Mouse (Mus musculus) midbrain, embryonic 14.5 days (tissue): ENCODE measurements at regions not wholly inside any gene's neighbourhood (a gene's known extent, or its start where the extent isn't known, plus 50 kb on each side); places are given as distances from the start of the nearest gene placed in this dataset.
A peak's percentile ranks its signal among the peaks of the same experiment; 100 is the strongest.
"Not testable (repeated sequence)": the region's sequence is repeated elsewhere in the genome, so short reads cannot be mapped to it uniquely, and the experiment has no call there.

Source experiments
- ATAC-seq: fragments of 200-750 bp; cut with Nextera tagmentation; 2 replicates; pipeline ENCODE4 v1.8.0; 2017; ENCODE audit warnings: moderate number of reproducible peaks, moderate library complexity; ENCODE audit not compliant: low FRiP score, low TSS enrichment
- DNase-seq: peaks from one replicate; pipeline ENCODE4 v3.0.0-alpha.2; 2015
- H3K27ac ChIP-seq: fragments of 300-500 bp; sonication (generic); replicated peaks from 2 replicates; pipeline ENCODE4 v1.5.1; 2014; ENCODE audit warnings: mild to moderate bottlenecking, low read depth, low read length, moderate library complexity
- H3K27me3 ChIP-seq: fragments of 300-500 bp; sonication (generic); 2 replicates; pipeline ENCODE4 v1.6.1; 2014; ENCODE audit warnings: low read length, control low read depth, mixed read lengths; ENCODE audit not compliant: control insufficient read depth, insufficient read depth
- H3K36me3 ChIP-seq: fragments of 300-500 bp; sonication (generic); 2 replicates; pipeline ENCODE4 v1.6.1; 2014; ENCODE audit warnings: low read length, control low read depth; ENCODE audit not compliant: control insufficient read depth, insufficient read depth
- H3K4me1 ChIP-seq: fragments of 300-500 bp; sonication (generic); 2 replicates; pipeline ENCODE4 v1.6.1; 2014; ENCODE audit warnings: mild to moderate bottlenecking, antibody characterized with exemption, low read length, control low read depth; ENCODE audit not compliant: control insufficient read depth, insufficient read depth
- H3K4me2 ChIP-seq: fragments of 300-500 bp; sonication (generic); 2 replicates; pipeline ENCODE4 v1.6.1; 2014; ENCODE audit warnings: mild to moderate bottlenecking, low read length, moderate library complexity
- H3K4me3 ChIP-seq: fragments of 300-500 bp; sonication (generic); replicated peaks from 2 replicates; pipeline ENCODE4 v1.5.1; 2014; ENCODE audit warnings: low read depth, low read length
- H3K9ac ChIP-seq: fragments of 300-500 bp; sonication (generic); replicated peaks from 2 replicates; pipeline ENCODE4 v1.6.1; 2014; ENCODE audit warnings: mild to moderate bottlenecking, low read length, moderate library complexity
- H3K9me3 ChIP-seq: fragments of 300-500 bp; sonication (generic); 2 replicates; pipeline ENCODE4 v1.6.1; 2016; ENCODE audit warnings: low read length, control low read depth, mixed read lengths; ENCODE audit not compliant: control insufficient read depth
- WGBS: fragments of 180-500 bp; shearing (Covaris S2); extraction: QIAGEN DNeasy Blood & Tissue Kit; methylation state at CpG from one replicate; pipeline ENCODE4 v1.1.7; 2014; 5-methylcytosine and 5-hydroxymethylcytosine counted together

- Histone ChIP-seq H3K4me3 (no peak overlapping the region), H3K27me3 (no peaks in the 10 kb centered on the region), H3K4me1 (no peaks in the 10 kb centered on the region), H3K9ac (no peak overlapping the region), H3K27ac (no peak overlapping the region), H3K4me2 (peak overlapping the region; percentile 11; the same call in 1 of the 2 replicates), H3K9me3 (no peaks in the 10 kb centered on the region), H3K36me3 (no peaks in the 10 kb centered on the region)
- WGBS = 57% methylated on average over 7 of the region's 7 CpGs
- ATAC-seq = peak; percentile 40; the same call in 1 of the 2 replicates
- DNase-seq = peak; percentile 47
Measured at GRCm38 (mm10) chr10:11515144-11515543, 171.9 kb downstream of the Epm2a start.

- Histone ChIP-seq H3K9ac (no peak overlapping the region), H3K9me3 (no peaks in the 10 kb centered on the region), H3K4me3 (no peak overlapping the region), H3K36me3 (no peaks in the 10 kb centered on the region), H3K27me3 (no peaks in the 10 kb centered on the region), H3K27ac (no peak overlapping the region), H3K4me2 (no peak overlapping the region), H3K4me1 (no peaks in the 10 kb centered on the region)
- 70% methylated on average over 2 of the region's 2 CpGs for WGBS
- DNase-seq (peak; percentile 8), ATAC-seq (peak; percentile 40)
Measured at GRCm38 (mm10) chr10:11517122-11517521, 173.9 kb downstream of the Epm2a start.

DNA sequence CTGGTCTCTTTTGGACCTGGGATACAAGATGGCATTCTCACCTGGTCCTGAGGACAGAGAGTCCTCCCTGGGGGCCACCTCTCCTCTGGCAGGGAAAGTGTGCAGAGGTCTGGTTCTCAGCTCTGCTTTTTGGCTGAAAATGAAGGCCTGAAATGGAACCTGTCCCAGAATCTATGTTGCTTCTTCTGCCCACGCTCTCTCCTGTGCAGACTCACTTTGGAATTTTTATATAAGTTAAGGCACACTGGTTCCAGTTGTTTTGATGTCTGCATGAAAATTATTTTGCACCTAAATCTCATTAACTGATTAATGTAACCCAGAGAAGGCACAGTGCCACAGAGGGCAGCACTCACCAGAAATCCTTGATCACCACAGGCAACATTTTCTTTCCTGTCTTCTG, 188.1 kb downstream of the Epm2a start:
- no peak overlapping the region for H3K4me2 ChIP-seq
- ATAC-seq (no peak), DNase-seq (no peak)
- no peaks in the 10 kb centered on the region for H3K27me3 ChIP-seq
- no peaks in the 10 kb centered on the region for H3K4me1 ChIP-seq
- 95% methylated on average over 1 of the region's 1 CpGs for WGBS
- no peaks in the 10 kb centered on the region for H3K36me3 ChIP-seq
- H3K27ac ChIP-seq = no peak overlapping the region
- H3K4me3 ChIP-seq = no peak overlapping the region
- no peak overlapping the region for H3K9ac ChIP-seq
- H3K9me3 ChIP-seq = no peaks in the 10 kb centered on the region

DNA sequence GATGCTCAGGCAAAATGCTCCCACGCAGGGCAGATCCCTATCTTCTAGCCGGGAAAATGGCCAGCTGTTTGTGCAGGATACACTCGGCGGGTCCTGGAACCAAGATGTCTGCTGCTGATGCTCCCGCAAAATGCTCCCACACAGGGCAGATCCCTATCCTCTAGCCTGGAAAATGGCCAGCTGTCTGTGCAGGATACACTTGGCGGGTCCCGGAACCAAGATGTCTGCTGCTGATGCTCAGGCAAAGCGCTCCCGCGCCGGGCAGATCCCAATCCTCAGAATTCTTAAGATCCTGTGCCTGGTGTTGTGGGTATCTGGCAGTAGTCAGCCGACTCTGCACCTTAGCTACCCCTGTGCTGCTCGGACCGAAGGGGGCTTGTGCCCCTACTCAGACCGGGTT, 212.2 kb downstream of the Epm2a start:
- not testable (repeated sequence) for H3K27ac ChIP-seq, ATAC-seq

DNA sequence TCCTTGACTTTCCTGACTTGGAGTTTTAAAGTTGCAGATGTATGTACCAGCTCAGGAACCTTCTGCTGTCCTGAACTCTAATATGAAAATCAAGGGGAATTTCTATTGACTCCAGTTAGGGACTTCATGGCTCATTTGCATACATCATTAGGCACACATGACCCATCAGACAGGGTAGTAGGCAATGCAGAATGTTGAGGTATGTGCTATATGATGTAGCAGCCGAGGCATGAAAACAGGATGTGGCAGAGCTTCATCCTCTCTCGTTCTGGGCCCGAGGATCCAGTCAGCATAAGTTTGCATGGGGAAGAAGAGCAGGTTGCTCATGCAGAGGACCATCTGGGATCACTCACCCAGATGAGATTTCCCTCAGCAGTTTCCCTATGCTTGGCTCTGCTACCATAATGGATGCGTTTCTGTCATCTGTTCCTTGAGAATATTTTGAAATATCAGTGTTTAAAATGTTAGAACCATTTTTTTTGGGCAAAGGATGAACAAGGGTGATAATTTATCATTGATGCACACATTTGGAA, 227.4 kb downstream of the Epm2a start:
- Histone ChIP-seq H3K4me2 (no peak overlapping the region), H3K4me1 (no peaks in the 10 kb centered on the region), H3K9ac (no peak overlapping the region), H3K27me3 (no peaks in the 10 kb centered on the region), H3K4me3 (no peak overlapping the region), H3K9me3 (no peaks in the 10 kb centered on the region), H3K27ac (no peak overlapping the region), H3K36me3 (no peaks in the 10 kb centered on the region)
- ATAC-seq (no peak), DNase-seq (no peak)
- WGBS = 83% methylated on average over 4 of the region's 4 CpGs

More for the DNA sequence above, 212.2 kb downstream of the Epm2a start:
- not testable (repeated sequence) for H3K4me1 ChIP-seq, DNase-seq, H3K36me3 ChIP-seq, H3K4me3 ChIP-seq, H3K4me2 ChIP-seq, H3K9me3 ChIP-seq, H3K9ac ChIP-seq, H3K27me3 ChIP-seq
- WGBS = 91% methylated on average over 15 of the region's 15 CpGs

GRCm38 (mm10) chr10:11608451-11608850, 265.2 kb downstream of the Epm2a start:
- Histone ChIP-seq H3K36me3 (no peaks in the 10 kb centered on the region), H3K27ac (no peak overlapping the region), H3K4me1 (no peaks in the 10 kb centered on the region), H3K27me3 (no peaks in the 10 kb centered on the region), H3K4me2 (no peak overlapping the region), H3K4me3 (no peak overlapping the region), H3K9ac (no peak overlapping the region), H3K9me3 (no peaks in the 10 kb centered on the region)
- DNase-seq (no peak), ATAC-seq (no peak)
- 100% methylated on average over 1 of the region's 1 CpGs for WGBS

DNA sequence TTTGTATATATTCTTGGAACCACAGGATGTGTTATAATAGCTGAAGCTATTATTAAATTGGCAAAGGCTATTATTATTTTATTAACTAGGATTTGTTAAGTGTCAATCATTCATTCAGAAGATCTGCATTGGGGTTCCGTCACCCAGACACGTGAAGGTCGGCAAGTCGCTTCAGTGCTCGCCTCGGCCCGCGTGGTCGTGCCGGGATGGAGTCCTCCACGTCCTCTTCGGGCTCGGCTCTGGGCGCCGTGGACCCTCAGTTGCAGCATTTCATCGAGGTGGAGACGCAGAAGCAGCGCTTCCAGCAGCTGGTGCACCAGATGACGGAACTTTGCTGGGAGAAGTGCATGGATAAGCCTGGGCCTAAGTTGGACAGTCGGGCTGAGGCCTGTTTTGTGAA, 265.9 kb downstream of the Epm2a start:
- not testable (repeated sequence) for DNase-seq, H3K9me3 ChIP-seq, H3K27me3 ChIP-seq, H3K9ac ChIP-seq, H3K4me2 ChIP-seq, H3K27ac ChIP-seq, H3K4me1 ChIP-seq, ATAC-seq, H3K4me3 ChIP-seq, H3K36me3 ChIP-seq
- 95% methylated on average over 15 of the region's 20 CpGs for WGBS

- WGBS = 93% methylated on average over 1 of the region's 1 CpGs
- no peak for DNase-seq
- H3K9me3 ChIP-seq = no peaks in the 10 kb centered on the region
Measured at GRCm38 (mm10) chr10:11648151-11648550, 304.9 kb downstream of the Epm2a start.

GRCm38 (mm10) chr10:11660056-11660770, 317.0 kb downstream of the Epm2a start:
- no peaks in the 10 kb centered on the region for H3K27me3 ChIP-seq
- ATAC-seq (no peak), DNase-seq (no peak)
- H3K4me1 ChIP-seq = no peaks in the 10 kb centered on the region
- H3K4me2 ChIP-seq = no peak overlapping the region
- H3K27ac ChIP-seq = no peak overlapping the region
- no peaks in the 10 kb centered on the region for H3K36me3 ChIP-seq
- WGBS = 41% methylated on average over 1 of the region's 1 CpGs
- no peaks in the 10 kb centered on the region for H3K9me3 ChIP-seq
- no peak overlapping the region for H3K4me3 ChIP-seq
- H3K9ac ChIP-seq = no peak overlapping the region

More at GRCm38 (mm10) chr10:11648151-11648550, 304.9 kb downstream of the Epm2a start:
- H3K4me1 ChIP-seq = no peaks in the 10 kb centered on the region
- no peaks in the 10 kb centered on the region for H3K36me3 ChIP-seq
- no peak overlapping the region for H3K4me3 ChIP-seq
- ATAC-seq = peak; percentile 28; the same call in 1 of the 2 replicates
- no peaks in the 10 kb centered on the region for H3K27me3 ChIP-seq
- no peak overlapping the region for H3K27ac ChIP-seq
- no peak overlapping the region for H3K9ac ChIP-seq
- H3K4me2 ChIP-seq = no peak overlapping the region
